8 mouse cellular contexts compared by ENCODE assay signal in genomic region chr8:85665146-85665545, GRCm38 (mm10). TPM values are rescaled to one million over a fixed set of nuclear protein-coding genes. Genes with fewer than 3 reads are reported as not detected.
A peak's percentile ranks its signal among the peaks of the same experiment; 100 is the strongest.
DNase-seq lines count a peak whose midpoint lies in the region; ATAC-seq and TF ChIP-seq lines count a peak whose summit lies in the region.

No protein-coding gene starts in this region.

- DNase-seq in forebrain, postnatal 0 days = peak; percentile 47
- peak; percentile 66 for DNase-seq in liver, adult 2 months (ENCODE audit: extremely low read depth, low read depth, low spot score)
- DNase-seq in liver, embryonic 11.5 days (ENCODE audit: low spot score) = no peak
- peak; percentile 75 for DNase-seq in MEL (ENCODE audit: low read depth, low spot score)
- no peak for DNase-seq in ovary, adult 18-20 months (ENCODE audit: low spot score)
- no peak for DNase-seq in layer of hippocampus, adult 9-11 months

- no peak overlapping the region for H3K9ac ChIP-seq in forebrain, postnatal 0 days
- no peak overlapping the region for H3K9ac ChIP-seq in forebrain, embryonic 12.5 days
- no peak overlapping the region for H3K9ac ChIP-seq in liver, adult 2 months (ENCODE audit: low read depth, low read length)
- H3K9ac ChIP-seq in liver, embryonic 11.5 days (ENCODE audit: low read depth, low read length) = no peak overlapping the region
- no peak overlapping the region for H3K9ac ChIP-seq in MEL (ENCODE audit: control insufficient read depth, low read depth, low read length, poor library complexity, severe bottlenecking)

- H3K4me2 ChIP-seq in forebrain, postnatal 0 days (ENCODE audit: low read depth) = no peak overlapping the region
- H3K4me2 ChIP-seq in forebrain, embryonic 12.5 days = no peak overlapping the region
- H3K4me2 ChIP-seq in liver, embryonic 11.5 days = no peak overlapping the region

- peaks cover 16% of the 10 kb centered on the region; the same call in 1 of the 2 replicates for H3K36me3 ChIP-seq in forebrain, postnatal 0 days (ENCODE audit: insufficient read depth)
- H3K36me3 ChIP-seq in forebrain, embryonic 12.5 days (replicated peaks) = peaks cover 21% of the 10 kb centered on the region
- H3K36me3 ChIP-seq in liver, adult 2 months (ENCODE audit: control insufficient read depth, insufficient read depth, low read length) = no peaks in the 10 kb centered on the region
- no peaks in the 10 kb centered on the region for H3K36me3 ChIP-seq in liver, embryonic 11.5 days (ENCODE audit: control insufficient read depth, insufficient read depth, low read length)
- no peaks in the 10 kb centered on the region; a peak in 1 of 4 replicates for H3K36me3 ChIP-seq in MEL (ENCODE audit: control insufficient read depth in 1 of 2, insufficient read depth in 2 of 2, low read length in 2 of 2)

- peak; percentile 43 for TF ChIP-seq CTCF in forebrain, postnatal 0 days (IDR thresholded peaks at IDR 0.05; ENCODE audit: low read depth)
- TF ChIP-seq CTCF in liver, adult 2 months (IDR thresholded peaks at IDR 0.05; ENCODE audit: low read depth, low read length) = peak; percentile 28; the same call in 1 of the 2 replicates
- TF ChIP-seq CTCF in MEL (IDR thresholded peaks at IDR 0.05 in 2 of 3, conservative IDR thresholded peaks at IDR 0.05 in 1 of 3; ENCODE audit: control insufficient read depth in 1 of 3, insufficient read depth in 1 of 3, low read depth in 2 of 3, low read length in 3 of 3, poor library complexity in 1 of 3, severe bottlenecking in 1 of 3) = peak; percentile 14 to 80 (median 29); a peak in 3 of 6 replicates

- TF ChIP-seq POLR2A in liver, adult 2 months (IDR thresholded peaks at IDR 0.05; ENCODE audit: extremely low read depth, insufficient read depth, low read length) = no peak
- no peak for TF ChIP-seq POLR2A in MEL (IDR thresholded peaks at IDR 0.05; ENCODE audit: control insufficient read depth in 1 of 2, insufficient read depth in 1 of 2, low read depth in 1 of 2, low read length in 2 of 2, poor library complexity in 1 of 2)

- no peaks in the 10 kb centered on the region for H3K79me2 ChIP-seq in liver, adult 2 months (ENCODE audit: control insufficient read depth, insufficient read depth, low read length)
- no peaks in the 10 kb centered on the region for H3K79me2 ChIP-seq in MEL (ENCODE audit: control insufficient read depth, insufficient read depth, low read length, poor library complexity)

- no peak for TF ChIP-seq EP300 in MEL (IDR thresholded peaks at IDR 0.05; ENCODE audit: low read depth in 1 of 2, low read length in 2 of 2)

- ATAC-seq in forebrain, postnatal 0 days = no peak
- no peak for ATAC-seq in forebrain, embryonic 12.5 days (ENCODE audit: low FRiP score)
- ATAC-seq in liver, embryonic 11.5 days (replicated peaks; ENCODE audit: low FRiP score) = no peak
- ATAC-seq in inflammation-experienced regulatory T-cells, adult 6 months = peak; percentile 48

- peak; percentile 85 for TF ChIP-seq RAD21 in MEL (IDR thresholded peaks at IDR 0.05; ENCODE audit: low read depth, low read length)

- H3K27me3 ChIP-seq in forebrain, postnatal 0 days (ENCODE audit: insufficient read depth, low read length) = no peaks in the 10 kb centered on the region
- no peaks in the 10 kb centered on the region for H3K27me3 ChIP-seq in forebrain, embryonic 12.5 days
- H3K27me3 ChIP-seq in liver, adult 2 months (ENCODE audit: control insufficient read depth, insufficient read depth, low read length) = no peaks in the 10 kb centered on the region
- no peaks in the 10 kb centered on the region for H3K27me3 ChIP-seq in liver, embryonic 11.5 days (replicated peaks; ENCODE audit: control insufficient read depth, insufficient read depth, low read length)
- H3K27me3 ChIP-seq in MEL (ENCODE audit: control insufficient read depth in 1 of 2, insufficient read depth in 2 of 2, low read length in 2 of 2) = no peaks in the 10 kb centered on the region

- H3K9me3 ChIP-seq in forebrain, postnatal 0 days (ENCODE audit: low read length) = no peaks in the 10 kb centered on the region
- no peaks in the 10 kb centered on the region for H3K9me3 ChIP-seq in forebrain, embryonic 12.5 days
- H3K9me3 ChIP-seq in liver, embryonic 11.5 days (ENCODE audit: control insufficient read depth, low read length) = no peaks in the 10 kb centered on the region
- H3K9me3 ChIP-seq in MEL (replicated peaks; ENCODE audit: insufficient read depth, low read length) = no peaks in the 10 kb centered on the region

- H3K4me3 ChIP-seq in forebrain, postnatal 0 days (ENCODE audit: low read depth, low read length) = no peak overlapping the region
- H3K4me3 ChIP-seq in forebrain, embryonic 12.5 days (replicated peaks) = no peak overlapping the region
- no peak overlapping the region for H3K4me3 ChIP-seq in liver, adult 2 months (ENCODE audit: insufficient read depth, low read depth, low read length)
- H3K4me3 ChIP-seq in liver, embryonic 11.5 days (ENCODE audit: low read depth, low read length) = no peak overlapping the region
- H3K4me3 ChIP-seq in MEL (ENCODE audit: control insufficient read depth in 1 of 2, insufficient read depth in 1 of 2, low read depth in 2 of 2, low read length in 2 of 2) = no peak overlapping the region

- H3K27ac ChIP-seq in forebrain, postnatal 0 days (ENCODE audit: low read depth, low read length) = no peak overlapping the region
- no peak overlapping the region for H3K27ac ChIP-seq in forebrain, embryonic 12.5 days
- no peak overlapping the region for H3K27ac ChIP-seq in liver, adult 2 months (replicated peaks; ENCODE audit: insufficient read depth, low read depth, low read length)
- H3K27ac ChIP-seq in liver, embryonic 11.5 days (ENCODE audit: low read depth, low read length) = no peak overlapping the region
- H3K27ac ChIP-seq in MEL (ENCODE audit: control insufficient read depth, low read depth, low read length) = no peak overlapping the region

- no peaks in the 10 kb centered on the region for H3K4me1 ChIP-seq in forebrain, postnatal 0 days (ENCODE audit: insufficient read depth)
- H3K4me1 ChIP-seq in forebrain, embryonic 12.5 days = no peaks in the 10 kb centered on the region
- no peaks in the 10 kb centered on the region for H3K4me1 ChIP-seq in liver, adult 2 months (ENCODE audit: control insufficient read depth, insufficient read depth, low read length)
- H3K4me1 ChIP-seq in liver, embryonic 11.5 days (replicated peaks; ENCODE audit: control insufficient read depth, insufficient read depth, low read length) = no peaks in the 10 kb centered on the region
- no peaks in the 10 kb centered on the region for H3K4me1 ChIP-seq in MEL (ENCODE audit: control insufficient read depth in 1 of 2, insufficient read depth in 2 of 2, low read length in 2 of 2)

TF ChIP-seq in MEL, 35 proteins besides CTCF, POLR2A, EP300 and RAD21:
- TF ChIP-seq MAZ (IDR thresholded peaks at IDR 0.05; ENCODE audit: low read depth, low read length) = no peak
- peak; percentile 83 for TF ChIP-seq ZC3H11A (IDR thresholded peaks at IDR 0.05; ENCODE audit: low read depth, low read length)
- peak; percentile 25; the same call in 1 of the 2 replicates for TF ChIP-seq ZNF384 (IDR thresholded peaks at IDR 0.05; ENCODE audit: low read depth, low read length)
- TF ChIP-seq SMC3 (IDR thresholded peaks at IDR 0.05; ENCODE audit: low read depth, low read length) = peak; percentile 81

RNA-seq across cellular contexts. Expression of gene Neto2, which starts 35.6 kb away (rescaled TPM):
- total RNA-seq in forebrain, postnatal 0 days (2014; rRNA removed) = 186 and 225 TPM in 2 replicates
- 65.3 and 71.4 TPM in 2 replicates for polyA plus RNA-seq in forebrain, postnatal 0 days (2015; fragmentation: Nextera tagmentation; extraction: Ambion mirVana)
- polyA plus RNA-seq in forebrain, embryonic 12.5 days (2016; fragmentation: Nextera tagmentation; extraction: Ambion mirVana) = 41.1 and 42.3 TPM in 2 replicates
- 0.18 and 0.20 TPM in 2 replicates for total RNA-seq in liver, adult 2 months (2014; rRNA removed)
- 0.02 TPM in 2 replicates for polyA plus RNA-seq in liver, adult 2 months (2012; rRNA removed)
- 4.6 and 5.6 TPM in 2 replicates for polyA plus RNA-seq in liver, embryonic 11.5 days (2014; fragmentation: Nextera tagmentation; extraction: Ambion mirVana)
- total RNA-seq in MEL (2012; rRNA removed) = 3.7 and 4.3 TPM in 2 replicates
- polyA plus RNA-seq in MEL (2012; ENCODE audit: insufficient read depth in 1 of 2, insufficient read length in 2 of 2, low read depth in 1 of 2, low replicate concordance in 2 of 2, missing spikeins in 1 of 2) = 1 to 10 TPM in 1 of 2 experiments, not detected in 1; 3.2 TPM
- under 1 TPM; 0.13 to 0.34 (median 0.25) TPM for polyA plus RNA-seq in inflammation-experienced regulatory T-cells, adult 6 months (2017; shearing (Covaris generic))

Comparison
In these comparisons a context has a peak if more than half of its experiments do, and no peak if none do; other contexts are left out.
1. DNase-seq: peak in forebrain, postnatal 0 days (single experiment), liver, adult 2 months (single experiment) and MEL (single experiment); none in liver, embryonic 11.5 days (single experiment), ovary, adult 18-20 months (single experiment) and layer of hippocampus, adult 9-11 months (single experiment).
2. Peak in every context shown above with its lines, with median percentiles within 50 percentile points of each other: CTCF ChIP-seq.